Mouse (Mus musculus): ENCODE data around the gene Ddit4. TPM values are rescaled to one million over a fixed set of nuclear protein-coding genes. Genes with fewer than 3 reads are reported as not detected.

Ddit4 gene
- total and polyA plus RNA-seq, 2 experiments from 2014 or later: 56.9 to 76.6 TPM

GRCm38 (mm10) chr10:59945416-59945815 lies 6.2 kb downstream of the Ddit4 start:
- no peak overlapping the region for H3K4me3 ChIP-seq (ENCODE audit: low read length)
- no peaks in the 10 kb centered on the region for H3K9me3 ChIP-seq (ENCODE audit: low read length)
- no peak overlapping the region for H3K27ac ChIP-seq
- H3K27me3 ChIP-seq (ENCODE audit: insufficient read depth, low read length): no peaks in the 10 kb centered on the region
- TF ChIP-seq CTCF (IDR thresholded peaks at IDR 0.05; ENCODE audit: low read depth): no peak
- no peak for DNase-seq (ENCODE audit: low spot score)
- no peak for ATAC-seq
- WGBS: 96% methylated on average over 3 of the region's 3 CpGs
- peaks cover 15% of the 10 kb centered on the region for H3K4me1 ChIP-seq (ENCODE audit: insufficient read depth, low read length)
- H3K36me3 ChIP-seq (ENCODE audit: insufficient read depth, low read length): no peaks in the 10 kb centered on the region
- no peak overlapping the region for H3K4me2 ChIP-seq (ENCODE audit: low read depth, low read length)
- H3K9ac ChIP-seq (replicated peaks; ENCODE audit: low read length): no peak overlapping the region

GRCm38 (mm10) chr10:59943421-59943989 lies 8.1 kb downstream of the Ddit4 start:
- WGBS: 30% methylated on average over 13 of the region's 13 CpGs
- peak overlapping the region; percentile 90 for H3K27ac ChIP-seq
- H3K4me2 ChIP-seq (ENCODE audit: low read depth, low read length): peak overlapping the region; percentile 55
- H3K9me3 ChIP-seq (ENCODE audit: low read length): no peaks in the 10 kb centered on the region
- 0 out of 2 replicates have a peak overlapping the region, but pooled peaks have one; percentile 2 for H3K9ac ChIP-seq (replicated peaks; ENCODE audit: low read length)
- DNase-seq (ENCODE audit: low spot score): peak; percentile 75
- H3K36me3 ChIP-seq (ENCODE audit: insufficient read depth, low read length): no peaks in the 10 kb centered on the region
- ATAC-seq: peak; percentile 57
- no peaks in the 10 kb centered on the region for H3K27me3 ChIP-seq (ENCODE audit: insufficient read depth, low read length)
- H3K4me3 ChIP-seq (ENCODE audit: low read length): peak overlapping the region; percentile 22
- TF ChIP-seq CTCF (IDR thresholded peaks at IDR 0.05; ENCODE audit: low read depth): no peak
- peaks cover 15% of the 10 kb centered on the region for H3K4me1 ChIP-seq (ENCODE audit: insufficient read depth, low read length)

DNA sequence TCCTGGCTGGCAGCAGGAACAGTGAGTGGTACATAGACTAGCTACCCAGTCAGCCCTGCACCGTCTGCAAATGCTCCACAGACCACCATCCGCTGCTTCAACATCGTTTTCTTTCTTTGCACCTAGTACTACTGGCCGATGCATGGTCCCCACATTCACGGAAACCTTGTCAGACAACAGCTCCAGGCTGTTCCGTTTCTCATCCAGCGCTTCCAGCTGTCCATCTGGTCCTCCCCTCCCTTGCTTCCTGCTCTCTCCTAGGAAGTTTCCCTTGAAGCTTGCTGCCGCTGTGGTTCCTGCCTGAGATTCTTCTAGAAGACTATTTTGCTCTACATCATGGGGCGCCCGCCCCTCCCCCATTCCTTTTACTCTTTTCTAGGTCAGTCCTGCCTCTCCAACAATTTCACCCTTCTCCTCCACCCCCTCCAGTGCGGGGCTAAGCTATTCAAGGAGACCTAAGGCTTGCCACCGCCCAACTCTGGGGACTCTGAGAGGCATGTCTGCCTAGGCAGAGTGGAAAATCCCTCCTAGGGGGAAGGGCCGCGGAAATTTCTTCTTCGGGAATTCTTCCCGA lies 8.7 kb downstream of the Ddit4 start:
- peak overlapping the region; percentile 22 for H3K4me3 ChIP-seq (ENCODE audit: low read length)
- H3K27me3 ChIP-seq (ENCODE audit: insufficient read depth, low read length): no peaks in the 10 kb centered on the region
- H3K4me2 ChIP-seq (ENCODE audit: low read depth, low read length): peak overlapping the region; percentile 55
- ATAC-seq (peak; percentile 78), DNase-seq (ENCODE audit: low spot score) (peak; percentile 78)
- no peak for TF ChIP-seq CTCF (IDR thresholded peaks at IDR 0.05; ENCODE audit: low read depth)
- H3K27ac ChIP-seq: peak overlapping the region; percentile 90
- peaks cover 15% of the 10 kb centered on the region for H3K4me1 ChIP-seq (ENCODE audit: insufficient read depth, low read length)
- no peaks in the 10 kb centered on the region for H3K36me3 ChIP-seq (ENCODE audit: insufficient read depth, low read length)
- peak overlapping the region; percentile 39 for H3K9ac ChIP-seq (replicated peaks; ENCODE audit: low read length)
- H3K9me3 ChIP-seq (ENCODE audit: low read length): no peaks in the 10 kb centered on the region
- WGBS: 2% methylated on average over 16 of the region's 16 CpGs

DNA sequence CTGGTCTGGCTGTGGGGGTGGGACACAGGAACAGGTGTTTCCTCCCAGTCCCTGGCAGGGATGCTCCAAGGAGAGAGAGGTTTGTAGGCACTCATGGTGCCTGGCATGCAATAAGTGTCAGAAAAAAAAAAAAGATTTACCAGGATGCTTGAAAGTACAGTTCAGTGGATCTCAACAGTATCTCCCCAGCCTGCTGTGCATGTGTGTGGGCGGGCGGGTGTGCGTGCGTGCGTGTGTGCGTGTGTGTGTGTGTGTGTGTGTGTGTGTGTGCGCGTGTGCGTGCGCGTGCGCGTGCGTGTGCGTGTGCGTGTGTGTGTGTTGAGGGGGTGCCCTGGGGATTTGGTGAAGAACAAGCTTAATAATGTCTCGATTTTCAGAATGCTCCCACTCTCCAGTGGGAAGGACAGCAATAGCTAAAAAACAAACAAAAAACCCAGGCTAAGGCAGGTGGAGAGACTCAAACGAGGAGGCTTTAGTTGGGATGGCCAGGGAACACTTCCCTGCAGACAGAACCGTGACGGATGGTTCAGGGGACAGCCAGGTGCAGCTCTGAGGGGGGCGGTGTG lies 9.3 kb downstream of the Ddit4 start:
- Histone ChIP-seq H3K4me3 (ENCODE audit: low read length) (peak overlapping the region; percentile 22), H3K27me3 (ENCODE audit: insufficient read depth, low read length) (no peaks in the 10 kb centered on the region), H3K36me3 (ENCODE audit: insufficient read depth, low read length) (no peaks in the 10 kb centered on the region), H3K9ac (replicated peaks; ENCODE audit: low read length) (peak overlapping the region; percentile 39), H3K9me3 (ENCODE audit: low read length) (no peaks in the 10 kb centered on the region), H3K4me2 (ENCODE audit: low read depth, low read length) (peak overlapping the region; percentile 55), H3K4me1 (ENCODE audit: insufficient read depth, low read length) (peaks cover 15% of the 10 kb centered on the region), H3K27ac (peak overlapping the region; percentile 90)
- WGBS: 46% methylated on average over 21 of the region's 21 CpGs
- DNase-seq (ENCODE audit: low spot score) (peak; percentile 54), ATAC-seq (peak; percentile 54)
- TF ChIP-seq CTCF (IDR thresholded peaks at IDR 0.05; ENCODE audit: low read depth): no peak

DNA sequence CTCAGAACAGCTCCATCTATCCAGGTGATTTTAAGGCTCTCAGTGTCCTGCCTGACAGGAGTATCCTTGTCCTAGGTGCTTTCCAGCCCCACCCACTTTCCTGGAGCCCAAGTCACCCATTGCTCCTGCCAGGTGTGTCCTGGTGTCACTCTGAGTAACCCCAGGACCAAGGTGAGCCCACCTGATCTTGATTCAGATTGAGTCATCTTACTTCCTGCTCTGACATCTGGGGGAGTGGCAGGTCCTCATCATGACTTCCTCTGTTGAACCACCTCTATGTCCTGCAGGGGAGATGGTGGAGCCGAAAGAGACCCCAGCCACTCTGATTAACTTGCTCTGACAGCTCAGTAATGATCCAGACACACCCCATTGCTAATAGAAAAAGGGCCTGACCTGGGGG lies 12.6 kb downstream of the Ddit4 start:
- Histone ChIP-seq H3K4me3 (ENCODE audit: low read length) (no peak overlapping the region), H3K27me3 (ENCODE audit: insufficient read depth, low read length) (no peaks in the 10 kb centered on the region), H3K27ac (no peak overlapping the region), H3K4me1 (ENCODE audit: insufficient read depth, low read length) (peaks cover 15% of the 10 kb centered on the region), H3K9me3 (ENCODE audit: low read length) (no peaks in the 10 kb centered on the region), H3K9ac (replicated peaks; ENCODE audit: low read length) (no peak overlapping the region), H3K4me2 (ENCODE audit: low read depth, low read length) (no peak overlapping the region), H3K36me3 (ENCODE audit: insufficient read depth, low read length) (no peaks in the 10 kb centered on the region)
- no peak for TF ChIP-seq CTCF (IDR thresholded peaks at IDR 0.05; ENCODE audit: low read depth)
- no peak for DNase-seq (ENCODE audit: low spot score)
- no peak for ATAC-seq
- WGBS: 67% methylated on average over 1 of the region's 1 CpGs

DNA sequence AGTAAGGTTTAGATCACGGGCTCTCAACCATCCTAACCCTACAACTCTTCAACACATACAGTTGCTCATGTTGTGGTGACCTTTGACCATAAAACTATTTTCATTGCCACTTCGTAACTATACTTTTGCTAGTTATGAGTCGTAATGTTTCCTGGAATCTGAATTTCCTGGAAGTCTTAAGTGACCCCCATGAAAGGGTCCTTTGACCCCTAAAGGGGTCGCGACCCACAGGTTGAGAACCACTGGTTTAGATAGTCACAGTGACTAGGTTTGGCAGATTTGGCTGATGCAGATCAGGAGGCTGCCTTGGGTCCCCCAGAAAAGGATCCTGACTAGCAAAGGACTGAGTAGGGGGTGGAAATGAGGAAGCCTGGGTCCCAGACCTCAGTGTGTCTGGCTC lies 13.0 kb downstream of the Ddit4 start:
- H3K4me2 ChIP-seq (ENCODE audit: low read depth, low read length): no peak overlapping the region
- H3K9me3 ChIP-seq (ENCODE audit: low read length): no peaks in the 10 kb centered on the region
- H3K36me3 ChIP-seq (ENCODE audit: insufficient read depth, low read length): no peaks in the 10 kb centered on the region
- H3K4me3 ChIP-seq (ENCODE audit: low read length): no peak overlapping the region
- no peaks in the 10 kb centered on the region for H3K27me3 ChIP-seq (ENCODE audit: insufficient read depth, low read length)
- no peak overlapping the region for H3K27ac ChIP-seq
- peaks cover 15% of the 10 kb centered on the region for H3K4me1 ChIP-seq (ENCODE audit: insufficient read depth, low read length)
- DNase-seq (ENCODE audit: low spot score) (no peak), ATAC-seq (no peak)
- 88% methylated on average over 5 of the region's 5 CpGs for WGBS
- no peak overlapping the region for H3K9ac ChIP-seq (replicated peaks; ENCODE audit: low read length)
- TF ChIP-seq CTCF (IDR thresholded peaks at IDR 0.05; ENCODE audit: low read depth): no peak

Measured in hindbrain, postnatal 0 days (tissue).